Comparison of ENCODE assay signal across 8 mouse cellular contexts in the genomic region with DNA sequence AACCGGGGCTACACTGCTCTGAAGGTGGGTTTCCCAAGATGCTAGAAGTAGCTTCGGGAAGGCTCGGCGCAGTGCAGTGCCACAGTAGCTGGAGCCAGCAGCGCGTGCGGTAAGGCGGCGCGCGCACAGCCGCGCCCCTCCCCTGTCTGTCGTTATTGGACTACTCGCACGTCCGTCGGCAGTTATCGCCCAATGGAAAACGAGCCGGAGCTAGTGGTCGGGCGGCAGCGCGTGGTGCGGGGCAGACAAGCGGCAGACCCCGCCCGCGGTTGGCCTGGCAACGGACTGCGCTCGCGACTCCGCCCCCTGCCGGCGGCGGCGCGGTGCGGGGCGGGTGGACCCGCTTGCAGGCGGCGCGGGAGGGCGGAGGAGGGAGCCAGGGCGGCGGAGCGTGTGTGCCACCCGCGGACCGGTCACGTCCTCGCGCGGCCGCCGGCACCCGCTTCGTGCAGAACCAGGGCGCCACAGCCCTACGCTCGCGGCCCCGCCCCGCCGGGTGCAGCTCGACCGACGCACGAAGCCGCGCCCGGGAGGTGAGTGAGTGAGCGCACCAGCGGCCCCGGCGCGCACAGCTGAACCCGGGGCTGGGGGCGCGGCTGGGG. TPM values are rescaled to one million over a fixed set of nuclear protein-coding genes. Genes with fewer than 3 reads are reported as not detected.
DNase-seq lines count a peak whose midpoint lies in the region; ATAC-seq and TF ChIP-seq lines count a peak whose summit lies in the region.

A gene (plus strand): TSS at position 328 of the 602 bp plus-strand sequence.

- WGBS in hindbrain, embryonic 16.5 days, result 0% methylated on average over 44 of the region's 83 CpGs

- peak within 1 kb of the TSS; percentile 81 for H3K4me3 ChIP-seq in gastrocnemius, adult 2 months
- H3K4me3 ChIP-seq in hindbrain, embryonic 16.5 days (ENCODE audit: low read length), result peak within 1 kb of the TSS; percentile 76

- H3K27me3 ChIP-seq in hindbrain, embryonic 16.5 days (replicated peaks; ENCODE audit: control insufficient read depth, insufficient read depth, low read length), result 0 out of 2 replicates have a peak, but pooled peaks cover 4% of the 10 kb centered on the region

- H3K36me3 ChIP-seq in hindbrain, embryonic 16.5 days (ENCODE audit: control insufficient read depth, insufficient read depth, low read length), result no peaks in the 10 kb centered on the region

- peak; percentile 86 for DNase-seq in WW6 (ENCODE audit: low read depth, low spot score)
- peak; percentile 98 to 99 for DNase-seq in cerebellum, postnatal 36 days
- peak; percentile 97 for DNase-seq in gastrocnemius, adult 2 months
- peak; percentile 97 for DNase-seq in left cerebral cortex, adult 11 months (ENCODE audit: low spot score)
- DNase-seq in lung, postnatal 36 days, result peak; percentile 97
- DNase-seq in retina, postnatal 1 day, result peak; percentile 99
- peak; percentile 95 for DNase-seq in thymus, postnatal 4 days

- intact Hi-C loops in gastrocnemius, adult 2 months (cut with DNase I), result no loop called here

- H3K4me2 ChIP-seq in hindbrain, embryonic 16.5 days (ENCODE audit: low read length), result peak within 1 kb of the TSS; percentile 85

- H3K9me3 ChIP-seq in hindbrain, embryonic 16.5 days (ENCODE audit: control insufficient read depth, low read length), result no peaks in the 10 kb centered on the region

- H3K4me1 ChIP-seq in hindbrain, embryonic 16.5 days (ENCODE audit: control insufficient read depth, insufficient read depth, low read depth, low read length), result peaks cover 16% of the 10 kb centered on the region

- H3K27ac ChIP-seq in gastrocnemius, adult 2 months, result peak within 1 kb of the TSS; percentile 40; the same call in 1 of the 2 replicates
- peak within 1 kb of the TSS; percentile 82 for H3K27ac ChIP-seq in hindbrain, embryonic 16.5 days (ENCODE audit: low read depth, low read length)

- peak; percentile 97 for ATAC-seq in hindbrain, embryonic 16.5 days

- peak within 1 kb of the TSS; percentile 85 for H3K9ac ChIP-seq in hindbrain, embryonic 16.5 days (ENCODE audit: low read depth, low read length)

- peak; percentile 74 for TF ChIP-seq CTCF in gastrocnemius, adult 2 months (IDR thresholded peaks at IDR 0.05)

RNA-seq across cellular contexts. Expression of the gene that starts here (rescaled TPM):
- total RNA-seq in gastrocnemius, adult 2 months (2021), result under 1 TPM; 0.10 to 0.22 TPM
- 87.3 and 96.0 TPM in 2 replicates for polyA plus RNA-seq in hindbrain, embryonic 16.5 days (2015; fragmentation: Nextera tagmentation; extraction: Ambion mirVana)

Comparison
In these comparisons a context has a peak if more than half of its experiments do, and no peak if none do; other contexts are left out.
1. Peak in every context shown above with its lines: DNase-seq, ATAC-seq, H3K4me3 ChIP-seq and H3K27ac ChIP-seq.
2. Peak in DNase-seq, H3K4me3 ChIP-seq and H3K27ac ChIP-seq in gastrocnemius, adult 2 months; RNA of the gene not detected or under 1 TPM.